Mouse (Mus musculus) E14TG2a.4 (cell line): ENCODE results near the gene Rgs11.

Experiments
- H3K27me3 ChIP-seq: 2 replicates; pipeline ENCODE4 v1.6.1; 2014; ENCODE audit warnings: low read length, control low read depth; ENCODE audit not compliant: insufficient read depth
- H3K36me3 ChIP-seq: 2 replicates; pipeline ENCODE4 v1.6.1; 2014; ENCODE audit warnings: low read length, control low read depth; ENCODE audit not compliant: insufficient read depth
- H3K4me1 ChIP-seq: replicated peaks from 2 replicates; pipeline ENCODE4 v1.6.1; 2014; ENCODE audit warnings: low read depth, low read length, control low read depth
- H3K4me3 ChIP-seq: replicated peaks from 2 replicates; pipeline ENCODE4 v1.5.1; 2014; ENCODE audit warnings: mild to moderate bottlenecking, low read length
- H3K9me3 ChIP-seq: 2 replicates; pipeline ENCODE4 v1.6.1; 2014; ENCODE audit warnings: low read length, control low read depth
- CTCF ChIP-seq: conservative IDR thresholded peaks from 2 replicates; pipeline ENCODE4 v1.5.1; 2014; ENCODE audit warnings: low read length
- NANOG ChIP-seq: IDR thresholded peaks from 2 replicates; pipeline ENCODE4 v1.6.1; 2014; ENCODE audit warnings: borderline replicate concordance, low read length, mixed read lengths
- POU5F1 ChIP-seq: IDR thresholded peaks from 2 replicates; pipeline ENCODE4 v1.6.1; 2014; ENCODE audit warnings: low read length, borderline replicate concordance

Rgs11 gene

DNA sequence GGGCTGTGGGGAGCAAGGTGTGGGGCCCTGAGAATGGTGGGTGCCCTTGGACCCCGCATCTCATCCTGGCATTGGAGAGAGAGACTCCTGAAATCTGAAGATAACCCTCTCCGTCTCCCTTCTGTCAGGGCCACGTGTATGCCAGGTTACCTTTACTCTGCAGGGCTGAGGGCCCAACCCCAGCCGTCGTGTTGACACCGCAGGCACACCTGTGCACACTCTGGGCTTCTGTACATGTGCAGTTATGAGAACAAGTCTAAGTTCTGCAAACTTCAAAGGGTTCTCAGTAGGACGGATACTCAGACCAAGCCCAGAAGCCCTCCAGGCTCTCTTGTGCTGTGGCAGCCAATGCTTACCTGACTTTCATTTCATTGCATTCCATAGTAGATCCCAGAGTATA, 9.5 kb downstream of the Rgs11 start:
- Histone ChIP-seq H3K9me3 (no peaks in the 10 kb centered on the region), H3K27me3 (peaks cover 15% of the 10 kb centered on the region), H3K4me1 (peaks cover 26% of the 10 kb centered on the region), H3K4me3 (no peak overlapping the region), H3K36me3 (peaks cover 34% of the 10 kb centered on the region)
- no peak for TF ChIP-seq NANOG
- TF ChIP-seq POU5F1, result no peak
- no peak for TF ChIP-seq CTCF

DNA sequence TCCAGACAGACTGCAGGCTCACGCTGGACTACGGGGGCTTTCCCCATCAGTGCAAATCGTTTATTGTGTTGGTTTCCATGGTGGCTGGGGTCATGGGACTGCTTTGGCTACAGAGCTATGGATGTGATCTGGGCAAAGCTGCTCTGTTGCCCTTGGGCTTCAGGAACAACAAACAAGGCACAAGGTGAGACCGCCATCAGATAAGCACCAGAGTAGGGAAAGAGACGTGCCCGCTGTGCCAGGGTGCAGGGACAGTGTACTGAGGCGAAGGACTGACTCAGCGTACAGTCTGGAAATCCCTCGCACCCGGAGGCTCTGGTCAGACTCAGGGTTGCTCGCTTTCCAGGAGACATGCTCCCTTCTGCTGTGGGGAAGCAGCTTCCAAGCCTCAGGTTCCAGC, 9.9 kb downstream of the Rgs11 start:
- peaks cover 22% of the 10 kb centered on the region for H3K4me1 ChIP-seq
- no peaks in the 10 kb centered on the region for H3K9me3 ChIP-seq
- H3K4me3 ChIP-seq, result no peak overlapping the region
- TF ChIP-seq NANOG (no peak), CTCF (no peak), POU5F1 (no peak)
- peaks cover 36% of the 10 kb centered on the region for H3K36me3 ChIP-seq
- H3K27me3 ChIP-seq, result peaks cover 11% of the 10 kb centered on the region

DNA sequence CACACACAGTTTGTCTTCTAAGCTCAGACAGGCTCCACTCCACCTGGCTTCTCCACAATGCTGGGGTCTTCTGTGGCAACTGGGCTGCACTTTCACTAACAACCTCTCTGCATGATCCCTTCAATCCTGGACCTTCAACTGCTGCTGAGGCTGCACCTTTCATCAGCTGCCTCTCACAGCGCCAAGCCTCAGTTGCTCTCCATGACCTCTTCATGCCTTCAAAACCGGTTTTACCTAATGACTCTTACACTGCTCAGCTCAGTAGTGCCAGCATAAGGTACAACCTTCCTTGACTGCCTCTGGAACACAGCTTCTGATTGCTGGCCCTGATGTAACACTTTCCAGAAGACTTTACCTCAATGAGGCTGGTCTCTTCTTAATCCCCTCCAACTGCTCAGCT, 18.8 kb downstream of the Rgs11 start:
- Histone ChIP-seq H3K9me3 (no peaks in the 10 kb centered on the region), H3K4me1 (peaks cover 8% of the 10 kb centered on the region), H3K36me3 (peaks cover 22% of the 10 kb centered on the region; the same call in 1 of the 2 replicates), H3K4me3 (no peak overlapping the region), H3K27me3 (no peaks in the 10 kb centered on the region)
- TF ChIP-seq POU5F1 (no peak), NANOG (no peak), CTCF (no peak)

DNA sequence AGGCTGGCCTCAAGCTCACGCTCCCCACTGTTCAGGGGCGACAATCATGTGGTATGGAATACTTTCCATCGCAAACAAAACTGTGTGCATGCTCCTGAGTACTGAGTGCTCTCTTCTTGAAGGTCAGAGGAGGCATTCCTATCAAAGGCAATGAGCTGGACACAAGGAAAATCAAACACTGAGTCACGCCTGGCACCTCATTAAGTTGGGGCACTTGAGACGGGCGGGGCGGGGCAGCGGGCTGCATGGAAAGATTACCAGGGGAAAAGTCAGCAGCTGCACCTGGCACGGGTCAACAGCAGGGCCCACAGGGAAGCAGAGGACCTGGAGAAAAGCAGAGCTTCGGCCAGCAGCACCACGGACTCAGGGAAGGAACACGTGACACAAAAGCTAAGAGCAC, 22.4 kb downstream of the Rgs11 start:
- Histone ChIP-seq H3K4me3 (no peak overlapping the region), H3K9me3 (no peaks in the 10 kb centered on the region), H3K27me3 (no peaks in the 10 kb centered on the region), H3K36me3 (peaks cover 4% of the 10 kb centered on the region; the same call in 1 of the 2 replicates), H3K4me1 (peaks cover 8% of the 10 kb centered on the region)
- TF ChIP-seq POU5F1 (no peak), NANOG (no peak), CTCF (no peak)

- Histone ChIP-seq H3K9me3 (no peaks in the 10 kb centered on the region), H3K27me3 (no peaks in the 10 kb centered on the region), H3K36me3 (no peaks in the 10 kb centered on the region), H3K4me1 (peaks cover 27% of the 10 kb centered on the region), H3K4me3 (no peak overlapping the region)
- TF ChIP-seq NANOG (no peak), POU5F1 (no peak), CTCF (no peak)
Measured at GRCm38 (mm10) chr17:26229776-26230175, 27.0 kb downstream of the Rgs11 start.

DNA sequence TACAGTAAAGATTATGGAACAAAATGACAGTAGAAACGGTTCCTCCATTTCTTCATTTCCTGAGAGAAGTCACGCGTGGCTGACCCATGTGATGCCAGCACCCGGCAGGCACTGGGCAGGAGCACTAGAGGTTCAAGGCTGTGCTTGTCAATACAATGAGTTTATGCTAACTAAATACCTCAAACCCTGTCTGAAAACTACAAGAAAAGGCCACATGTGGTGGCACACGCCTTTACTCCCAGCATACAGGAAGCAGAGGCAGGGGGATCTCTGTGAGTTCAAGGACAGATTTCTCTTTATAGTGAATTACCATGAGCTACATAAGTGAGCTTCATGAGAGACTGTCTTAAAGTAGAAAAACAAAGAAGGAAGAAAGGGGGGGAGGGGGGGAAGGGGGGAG, 28.4 kb downstream of the Rgs11 start:
- Histone ChIP-seq H3K36me3 (no peaks in the 10 kb centered on the region), H3K9me3 (no peaks in the 10 kb centered on the region), H3K4me3 (no peak overlapping the region), H3K4me1 (peaks cover 22% of the 10 kb centered on the region), H3K27me3 (no peaks in the 10 kb centered on the region)
- no peak for TF ChIP-seq CTCF
- TF ChIP-seq NANOG, result no peak
- TF ChIP-seq POU5F1, result no peak

DNA sequence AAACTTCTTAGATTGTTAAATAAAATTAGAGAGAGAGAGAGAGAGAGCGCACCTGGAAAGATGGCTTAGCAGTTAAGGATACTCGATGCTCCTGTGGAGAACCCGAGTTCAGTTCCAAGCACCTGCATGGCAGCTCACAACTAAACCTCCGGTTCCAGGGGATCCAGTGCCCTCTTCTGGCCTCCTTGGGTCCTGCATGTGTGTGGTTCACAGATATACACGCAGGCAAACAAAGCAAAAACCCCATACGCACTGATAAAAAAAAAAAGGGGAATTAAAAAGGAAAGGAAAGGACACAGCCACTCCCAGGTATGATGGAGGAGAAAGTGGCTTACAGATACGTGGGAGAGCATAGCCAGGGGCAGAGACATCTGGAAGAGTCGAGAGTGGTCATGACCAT, 30.1 kb downstream of the Rgs11 start:
- Histone ChIP-seq H3K4me1 (peaks cover 23% of the 10 kb centered on the region), H3K27me3 (no peaks in the 10 kb centered on the region), H3K9me3 (no peaks in the 10 kb centered on the region), H3K36me3 (no peaks in the 10 kb centered on the region), H3K4me3 (no peak overlapping the region)
- peak; percentile 68 for TF ChIP-seq CTCF
- no peak for TF ChIP-seq NANOG
- TF ChIP-seq POU5F1, result no peak

- Histone ChIP-seq H3K4me1 (peaks cover 23% of the 10 kb centered on the region), H3K4me3 (no peak overlapping the region), H3K9me3 (no peaks in the 10 kb centered on the region), H3K36me3 (no peaks in the 10 kb centered on the region), H3K27me3 (no peaks in the 10 kb centered on the region)
- TF ChIP-seq CTCF (no peak), NANOG (no peak), POU5F1 (no peak)
Measured at GRCm38 (mm10) chr17:26234386-26234785, 31.6 kb downstream of the Rgs11 start.

GRCm38 (mm10) chr17:26235077-26235815, 32.5 kb downstream of the Rgs11 start:
- TF ChIP-seq CTCF, result no peak
- TF ChIP-seq NANOG, result no peak
- TF ChIP-seq POU5F1, result no peak
- Histone ChIP-seq H3K4me1 (peaks cover 30% of the 10 kb centered on the region), H3K4me3 (no peak overlapping the region), H3K9me3 (no peaks in the 10 kb centered on the region), H3K27me3 (no peaks in the 10 kb centered on the region), H3K36me3 (no peaks in the 10 kb centered on the region)
